Mouse (Mus musculus) hindbrain, embryonic 11.5 days (tissue): Measurements from ENCODE around the gene Ryr2. TPM values are rescaled to one million over a fixed set of nuclear protein-coding genes. Genes with fewer than 3 reads are reported as not detected.

Experiments used
- ATAC-seq: fragments of 200-750 bp; cut with Nextera tagmentation; 2 replicates; pipeline ENCODE4 v1.8.0; 2017; ENCODE audit warnings: mild to moderate bottlenecking, moderate TSS enrichment, moderate library complexity; ENCODE audit not compliant: low FRiP score
- DNase-seq: peaks from one replicate; pipeline ENCODE4 v3.0.0-alpha.2; 2015; ENCODE audit warnings: low spot score
- H3K27ac ChIP-seq: fragments of 300-500 bp; sonication (generic); 2 replicates; pipeline ENCODE4 v1.5.1; 2014; ENCODE audit warnings: mild to moderate bottlenecking, low read depth, low read length
- H3K27me3 ChIP-seq: fragments of 300-500 bp; sonication (generic); 2 replicates; pipeline ENCODE4 v1.6.1; 2014; ENCODE audit warnings: mild to moderate bottlenecking, low read length, moderate library complexity, mixed read lengths; ENCODE audit not compliant: control insufficient read depth, insufficient read depth
- H3K36me3 ChIP-seq: fragments of 300-500 bp; sonication (generic); 2 replicates; pipeline ENCODE4 v1.6.1; 2014; ENCODE audit warnings: mild to moderate bottlenecking, low read length, moderate library complexity, mixed read lengths; ENCODE audit not compliant: control insufficient read depth, insufficient read depth
- H3K4me1 ChIP-seq: fragments of 300-500 bp; sonication (generic); replicated peaks from 2 replicates; pipeline ENCODE4 v1.6.1; 2014; ENCODE audit warnings: low read length, mixed read lengths; ENCODE audit not compliant: control insufficient read depth, insufficient read depth
- H3K4me2 ChIP-seq: fragments of 300-500 bp; sonication (generic); replicated peaks from 2 replicates; pipeline ENCODE4 v1.6.1; 2014; ENCODE audit warnings: mild to moderate bottlenecking, low read depth, low read length
- H3K4me3 ChIP-seq: fragments of 300-500 bp; sonication (generic); 2 replicates; pipeline ENCODE4 v1.5.1; 2014; ENCODE audit warnings: low read depth, low read length
- H3K9ac ChIP-seq: fragments of 300-500 bp; sonication (generic); 2 replicates; pipeline ENCODE4 v1.6.1; 2014; ENCODE audit warnings: low read depth, low read length
- H3K9me3 ChIP-seq: fragments of 300-500 bp; sonication (generic); 2 replicates; pipeline ENCODE4 v1.6.1; 2016; ENCODE audit warnings: low read length; ENCODE audit not compliant: control insufficient read depth
- WGBS: fragments of 180-500 bp; shearing (Covaris S2); extraction: QIAGEN DNeasy Blood & Tissue Kit; methylation state at CpG from one replicate; pipeline ENCODE4 v1.1.7; 2014; 5-methylcytosine and 5-hydroxymethylcytosine counted together
- polyA plus RNA-seq: library from polyadenylated mRNA; unstranded; fragments of >200 nt; fragmentation: Nextera tagmentation; extraction: Ambion mirVana; gene quantifications from 2 replicates; pipeline ENCODE4 v1.2.1, GENCODE M21; 2014

The Ryr2 gene
- polyA plus RNA-seq, 1 experiment from 2014 or later, result 1.5 TPM

DNA sequence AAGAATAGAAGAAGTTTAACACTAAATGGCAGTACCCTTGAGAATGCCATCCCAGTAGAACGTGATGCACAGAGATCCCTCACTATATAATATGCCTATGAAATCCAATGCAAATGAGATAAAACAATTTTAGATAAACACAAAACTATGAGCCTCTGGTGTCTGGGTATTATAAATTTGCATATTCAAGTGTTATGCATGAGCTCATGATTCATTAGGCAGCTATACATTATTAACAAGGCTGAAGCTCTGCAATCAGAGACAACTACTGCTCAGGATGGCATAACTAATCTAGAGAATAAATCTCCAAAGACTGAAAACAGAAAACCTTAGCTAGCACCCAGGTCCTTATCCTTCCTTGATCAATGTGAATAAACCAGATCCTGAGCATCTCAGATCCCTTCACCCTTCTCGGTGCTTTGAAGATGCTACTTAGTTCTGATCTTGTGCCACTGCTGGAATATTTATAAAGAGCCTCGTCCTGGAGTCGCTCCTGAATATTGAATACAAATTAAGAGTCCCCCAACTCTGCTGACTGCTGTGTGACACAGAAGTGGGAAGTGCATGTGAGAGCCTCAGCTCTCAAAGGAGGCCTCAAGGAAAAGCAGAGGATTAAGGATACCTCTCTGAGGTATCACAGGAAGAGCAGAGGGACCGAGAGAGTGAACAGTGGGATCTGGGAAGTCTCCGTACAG, 97.6 kb downstream of the Ryr2 start:
- H3K4me3 ChIP-seq, result no peak overlapping the region
- no peaks in the 10 kb centered on the region for H3K9me3 ChIP-seq
- H3K4me1 ChIP-seq, result no peaks in the 10 kb centered on the region
- no peaks in the 10 kb centered on the region for H3K36me3 ChIP-seq
- no peak overlapping the region for H3K4me2 ChIP-seq
- WGBS, result 80% methylated on average over 6 of the region's 6 CpGs
- no peak overlapping the region for H3K27ac ChIP-seq
- ATAC-seq, result no peak
- no peak for DNase-seq
- H3K27me3 ChIP-seq, result no peaks in the 10 kb centered on the region
- H3K9ac ChIP-seq, result no peak overlapping the region

DNA sequence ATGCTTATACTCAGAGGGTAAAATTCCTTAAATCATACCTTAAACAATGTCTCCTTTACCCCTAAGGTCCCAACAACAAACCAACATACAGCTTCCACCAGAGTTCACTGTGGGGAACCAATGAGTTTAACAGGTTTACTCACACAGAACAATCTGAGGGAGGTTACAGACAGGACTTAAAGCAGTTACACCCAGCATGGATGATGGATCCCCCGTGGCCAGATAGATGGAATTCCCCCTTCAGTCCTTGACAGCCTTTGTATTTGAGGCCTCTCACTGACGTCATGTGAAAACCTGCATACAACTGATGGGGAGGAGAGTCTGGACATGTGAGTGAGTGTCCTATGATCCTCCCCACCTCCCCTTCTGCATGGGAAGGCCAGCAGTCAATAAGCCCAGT, 99.2 kb downstream of the Ryr2 start:
- no peak overlapping the region for H3K27ac ChIP-seq
- no peak overlapping the region for H3K9ac ChIP-seq
- H3K4me2 ChIP-seq, result no peak overlapping the region
- no peak overlapping the region for H3K4me3 ChIP-seq
- H3K4me1 ChIP-seq, result no peaks in the 10 kb centered on the region
- no peaks in the 10 kb centered on the region for H3K36me3 ChIP-seq
- 75% methylated on average over 2 of the region's 2 CpGs for WGBS
- no peaks in the 10 kb centered on the region for H3K27me3 ChIP-seq
- ATAC-seq (no peak), DNase-seq (no peak)
- no peaks in the 10 kb centered on the region for H3K9me3 ChIP-seq

DNA sequence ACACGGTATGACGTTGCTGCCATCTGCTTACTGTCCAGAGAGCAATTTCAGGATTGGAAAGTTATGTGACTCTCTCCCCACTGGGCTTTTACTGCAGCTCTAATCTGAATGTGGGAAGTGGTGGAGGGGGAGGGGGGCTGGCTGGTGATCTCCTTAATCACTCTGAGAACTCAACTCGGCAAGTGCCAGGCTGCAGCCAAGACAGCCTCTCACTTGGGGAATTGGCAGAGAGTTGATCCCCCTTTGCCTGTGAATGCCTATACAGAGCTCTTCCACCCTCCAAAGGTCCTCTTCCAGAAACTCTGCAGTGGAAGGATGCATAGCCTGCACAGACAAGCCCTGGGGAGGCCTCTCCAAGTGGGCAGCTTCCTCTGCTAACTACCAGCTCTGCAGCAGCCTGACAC, 104.9 kb downstream of the Ryr2 start:
- H3K4me1 ChIP-seq, result no peaks in the 10 kb centered on the region
- DNase-seq (no peak), ATAC-seq (no peak)

DNA sequence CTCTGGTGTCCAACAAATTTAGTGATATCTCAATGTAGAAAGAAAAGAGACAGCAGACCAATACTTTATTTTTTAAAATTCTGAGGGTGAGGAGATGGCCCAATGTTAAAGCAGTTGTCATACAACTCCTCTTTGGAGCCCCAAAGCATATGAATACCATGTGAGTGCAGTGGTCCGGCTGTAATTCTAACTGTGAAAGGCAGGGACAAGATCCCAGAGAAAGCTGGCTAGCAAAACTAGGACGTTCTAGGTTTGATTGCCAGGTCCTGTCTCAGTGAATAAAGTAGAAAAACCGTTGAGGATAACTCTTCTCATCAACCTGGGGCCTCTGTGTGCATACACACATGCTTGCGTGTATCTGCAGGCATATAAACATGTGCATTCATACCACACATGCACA, 106.9 kb downstream of the Ryr2 start:
- Histone ChIP-seq H3K27ac (no peak overlapping the region), H3K36me3 (no peaks in the 10 kb centered on the region), H3K4me2 (no peak overlapping the region), H3K9me3 (no peaks in the 10 kb centered on the region), H3K9ac (no peak overlapping the region), H3K27me3 (no peaks in the 10 kb centered on the region), H3K4me3 (no peak overlapping the region), H3K4me1 (no peaks in the 10 kb centered on the region)
- ATAC-seq (no peak), DNase-seq (no peak)
- WGBS, result 72% methylated on average over 4 of the region's 4 CpGs

More for the DNA sequence above, 104.9 kb downstream of the Ryr2 start:
- 73% methylated on average over 3 of the region's 3 CpGs for WGBS
- Histone ChIP-seq H3K36me3 (no peaks in the 10 kb centered on the region), H3K9ac (no peak overlapping the region), H3K4me2 (no peak overlapping the region), H3K27ac (no peak overlapping the region), H3K27me3 (no peaks in the 10 kb centered on the region), H3K9me3 (no peaks in the 10 kb centered on the region), H3K4me3 (no peak overlapping the region)

DNA sequence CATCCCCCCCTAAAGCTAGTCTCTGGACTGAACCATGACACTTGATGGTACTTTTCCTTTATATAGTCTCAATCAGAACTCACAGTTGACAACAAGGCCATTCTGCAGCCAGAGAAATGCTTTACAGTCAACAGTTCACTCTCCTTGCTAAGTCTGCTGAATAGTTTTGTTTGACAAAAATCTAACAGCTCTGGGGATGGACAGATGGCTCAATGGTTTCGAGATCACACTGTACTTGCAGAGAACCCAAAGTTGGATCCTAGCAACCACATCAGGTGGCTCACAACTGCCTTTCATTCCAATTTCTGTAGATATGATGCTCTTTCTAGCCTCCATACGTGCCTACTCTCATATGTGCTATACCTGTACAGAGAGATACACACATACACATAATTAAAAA, 109.4 kb downstream of the Ryr2 start:
- Histone ChIP-seq H3K4me1 (no peaks in the 10 kb centered on the region), H3K9ac (no peak overlapping the region), H3K36me3 (no peaks in the 10 kb centered on the region), H3K4me3 (no peak overlapping the region), H3K4me2 (no peak overlapping the region), H3K27ac (no peak overlapping the region), H3K27me3 (no peaks in the 10 kb centered on the region), H3K9me3 (no peaks in the 10 kb centered on the region)
- DNase-seq (no peak), ATAC-seq (no peak)
- WGBS, result 84% methylated on average over 2 of the region's 2 CpGs

DNA sequence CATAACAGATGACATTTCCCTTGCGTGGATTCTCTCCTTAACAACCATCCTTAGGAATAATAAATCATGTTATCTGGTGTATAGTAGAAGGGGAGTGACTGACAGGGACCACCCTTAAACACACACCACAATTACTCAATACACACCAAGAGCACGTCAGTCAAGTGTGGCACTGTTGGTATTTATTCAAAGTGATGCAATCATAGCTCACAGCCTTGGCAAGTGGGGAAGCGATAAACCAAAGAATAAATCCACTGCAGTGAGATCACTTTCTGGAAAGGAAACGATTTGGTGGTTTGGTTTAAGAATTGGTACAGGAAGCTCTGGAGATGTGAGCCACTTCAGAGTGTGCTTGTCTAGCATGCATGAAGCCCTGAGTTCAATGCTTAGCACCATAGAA, 119.2 kb downstream of the Ryr2 start:
- no peak overlapping the region for H3K27ac ChIP-seq
- DNase-seq, result no peak
- H3K36me3 ChIP-seq, result no peaks in the 10 kb centered on the region
- no peak overlapping the region for H3K4me2 ChIP-seq
- no peak for ATAC-seq
- no peak overlapping the region for H3K9ac ChIP-seq
- no peaks in the 10 kb centered on the region for H3K27me3 ChIP-seq
- no peak overlapping the region for H3K4me3 ChIP-seq
- H3K4me1 ChIP-seq, result no peaks in the 10 kb centered on the region
- 84% methylated on average over 4 of the region's 4 CpGs for WGBS
- no peaks in the 10 kb centered on the region for H3K9me3 ChIP-seq

DNA sequence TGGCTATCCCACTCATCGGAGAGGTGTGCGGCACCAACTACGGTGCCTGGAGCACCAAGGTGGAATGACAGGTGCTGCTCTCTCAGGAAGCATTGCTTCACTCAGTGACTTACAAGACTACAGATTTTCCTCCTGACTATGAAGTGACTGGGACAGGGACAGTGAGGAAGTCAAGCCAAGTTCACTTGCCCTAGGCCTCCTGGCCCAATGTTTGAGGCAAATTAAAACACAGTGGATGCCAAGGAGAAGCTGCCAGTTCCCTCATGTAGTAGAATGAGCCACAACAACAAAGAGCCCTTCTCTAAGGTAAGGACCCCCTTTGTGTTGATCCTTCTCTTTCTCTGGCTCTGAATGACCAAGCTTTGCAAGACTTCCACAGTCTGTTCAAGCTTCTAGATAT, 121.7 kb downstream of the Ryr2 start:
- H3K4me1 ChIP-seq, result no peaks in the 10 kb centered on the region
- H3K4me3 ChIP-seq, result no peak overlapping the region
- 93% methylated on average over 3 of the region's 3 CpGs for WGBS
- H3K36me3 ChIP-seq, result no peaks in the 10 kb centered on the region
- no peak overlapping the region for H3K4me2 ChIP-seq
- ATAC-seq, result no peak
- no peaks in the 10 kb centered on the region for H3K9me3 ChIP-seq
- no peak overlapping the region for H3K27ac ChIP-seq
- no peaks in the 10 kb centered on the region for H3K27me3 ChIP-seq
- DNase-seq, result no peak
- H3K9ac ChIP-seq, result no peak overlapping the region

DNA sequence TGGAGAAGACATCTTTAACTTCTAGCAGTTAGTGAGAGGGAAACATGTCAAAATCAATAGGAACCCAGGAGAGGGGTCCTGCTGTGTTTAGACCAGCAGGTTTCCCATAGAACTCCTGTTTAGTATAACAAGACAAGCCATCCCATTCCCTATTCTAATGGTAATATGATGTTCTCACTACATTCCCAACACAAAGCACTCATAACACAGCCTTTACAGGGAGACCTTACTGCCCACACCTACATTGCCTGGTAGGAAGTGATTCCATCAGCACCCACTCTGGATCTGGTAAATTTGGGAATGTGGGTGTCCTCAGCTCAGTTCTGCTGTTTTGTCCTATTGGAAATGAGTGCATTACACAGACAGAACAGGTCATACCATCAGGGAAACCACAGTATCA, 127.7 kb downstream of the Ryr2 start:
- Histone ChIP-seq H3K4me3 (no peak overlapping the region), H3K27me3 (no peaks in the 10 kb centered on the region), H3K27ac (no peak overlapping the region), H3K9me3 (no peaks in the 10 kb centered on the region), H3K9ac (no peak overlapping the region), H3K4me1 (no peaks in the 10 kb centered on the region), H3K36me3 (no peaks in the 10 kb centered on the region), H3K4me2 (no peak overlapping the region)
- ATAC-seq (no peak), DNase-seq (no peak)

DNA sequence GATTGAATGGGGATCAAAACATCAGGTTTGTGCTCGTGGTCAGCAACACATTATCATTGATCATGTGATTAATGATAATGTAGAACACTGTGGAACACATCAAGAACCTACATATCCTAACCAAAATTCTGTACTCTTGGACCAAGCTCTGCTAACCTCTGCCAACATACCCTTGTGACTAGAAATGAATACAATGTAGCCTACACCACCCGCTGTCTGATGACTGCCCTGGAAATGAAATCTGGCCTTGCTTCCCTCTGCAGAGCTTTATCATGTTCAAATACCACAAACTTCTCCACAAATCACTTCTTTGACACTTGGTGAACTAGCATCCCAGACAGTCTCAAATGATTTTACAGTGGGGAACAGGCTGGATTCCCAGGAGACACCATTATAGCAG, 128.4 kb downstream of the Ryr2 start:
- Histone ChIP-seq H3K27me3 (no peaks in the 10 kb centered on the region), H3K9ac (no peak overlapping the region), H3K36me3 (no peaks in the 10 kb centered on the region), H3K4me1 (no peaks in the 10 kb centered on the region), H3K27ac (no peak overlapping the region), H3K4me2 (no peak overlapping the region), H3K9me3 (no peaks in the 10 kb centered on the region), H3K4me3 (no peak overlapping the region)
- no peak for DNase-seq
- ATAC-seq, result no peak
- WGBS, result 83% methylated on average over 2 of the region's 2 CpGs
